Mouse (Mus musculus): ENCODE data around the gene Nsun5.

Gene Nsun5

GRCm38 (mm10) chr5:135373601-135374000 is 3.8 kb downstream of the Nsun5 start:
- no peak for DNase-seq (ENCODE audit: low spot score)

- DNase-seq (ENCODE audit: low spot score), result no peak
These were observed 5.4 kb downstream of the Nsun5 start for GRCm38 (mm10) chr5:135375167-135375566.

- DNase-seq (ENCODE audit: low spot score), result no peak
These were observed 6.6 kb downstream of the Nsun5 start for GRCm38 (mm10) chr5:135376341-135376740.

- DNase-seq (ENCODE audit: low spot score), result no peak
These were observed 10.9 kb downstream of the Nsun5 start for GRCm38 (mm10) chr5:135380681-135381080.

- DNase-seq (ENCODE audit: low spot score), result no peak
These were observed 11.7 kb downstream of the Nsun5 start for GRCm38 (mm10) chr5:135381356-135381925.

GRCm38 (mm10) chr5:135382746-135383145 is 13.0 kb downstream of the Nsun5 start:
- DNase-seq (ENCODE audit: low spot score), result no peak

- no peak for DNase-seq (ENCODE audit: low spot score)
These were observed 14.0 kb downstream of the Nsun5 start for GRCm38 (mm10) chr5:135383771-135384170.

- DNase-seq (ENCODE audit: low spot score), result peak; percentile 71
These were observed 24.5 kb downstream of the Nsun5 start, which contains the start of gene Pom121 for GRCm38 (mm10) chr5:135394004-135394823. Gene Pom121, minus strand, starts transcription at chr5:135394546.

GRCm38 (mm10) chr5:135395826-135396225 is 26.1 kb downstream of the Nsun5 start:
- no peak for DNase-seq (ENCODE audit: low spot score)

- no peak for DNase-seq (ENCODE audit: low spot score)
These were observed 29.6 kb downstream of the Nsun5 start for GRCm38 (mm10) chr5:135399382-135399781.

GRCm38 (mm10) chr5:135400244-135400643 is 30.5 kb downstream of the Nsun5 start:
- DNase-seq (ENCODE audit: low spot score), result peak; percentile 23

GRCm38 (mm10) chr5:135404623-135405022 is 34.9 kb downstream of the Nsun5 start:
- DNase-seq (ENCODE audit: low spot score), result no peak

- DNase-seq (ENCODE audit: low spot score), result no peak
These were observed 35.7 kb downstream of the Nsun5 start for GRCm38 (mm10) chr5:135405437-135405836.

GRCm38 (mm10) chr5:135408114-135408513 is 38.4 kb downstream of the Nsun5 start:
- no peak for DNase-seq (ENCODE audit: low spot score)

GRCm38 (mm10) chr5:135410266-135410665 is 40.5 kb downstream of the Nsun5 start:
- no peak for DNase-seq (ENCODE audit: low spot score)

All from ovary, adult 18-20 months (tissue).